Mouse (Mus musculus): ENCODE measurements around the gene Jmjd8.
"Not testable (repeated sequence)": the region's sequence is repeated elsewhere in the genome, so short reads cannot be mapped to it uniquely, and the experiment has no call there.

Gene Jmjd8

DNA sequence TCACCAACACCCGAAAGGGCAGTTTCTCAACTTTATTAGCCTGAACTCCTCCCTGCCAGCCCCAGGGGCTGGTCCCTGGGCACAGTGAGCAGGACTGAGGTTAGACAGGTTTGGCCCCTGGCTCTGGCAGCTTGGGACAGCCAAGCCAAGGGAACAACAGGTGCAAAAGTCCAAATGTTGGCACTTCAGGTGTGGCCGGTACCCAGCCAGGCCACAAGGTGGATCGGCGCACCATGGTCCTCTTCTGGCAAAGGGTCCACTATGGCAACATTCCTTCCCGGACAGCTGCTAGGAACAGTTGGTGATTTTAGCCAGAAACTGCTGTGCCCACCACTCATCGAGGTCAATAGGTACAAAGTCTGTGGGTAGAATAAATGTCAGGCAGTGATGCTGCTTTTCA lies 35.0 kb downstream of the Jmjd8 start:
- no peak for DNase-seq

DNA sequence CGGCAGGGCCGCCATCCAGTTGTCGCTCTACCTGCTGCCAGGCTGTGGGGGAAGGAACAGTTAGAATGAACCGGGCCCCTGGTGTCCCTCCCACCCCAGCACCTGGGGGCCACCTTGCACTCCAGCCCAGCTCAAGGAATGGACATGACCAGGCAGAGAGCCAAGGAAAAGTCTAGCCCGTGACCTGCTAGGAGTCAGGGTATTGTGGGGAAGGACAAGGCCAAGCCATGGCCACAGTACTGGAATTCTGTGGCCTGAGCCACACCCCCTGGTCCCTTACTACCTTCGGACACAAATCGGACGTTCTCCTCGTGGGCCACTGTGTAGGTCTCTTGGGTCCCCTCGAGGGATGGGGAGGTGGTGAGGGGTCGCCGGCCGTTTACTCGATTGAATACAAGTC lies 35.6 kb downstream of the Jmjd8 start:
- DNase-seq = no peak

GRCm38 (mm10) chr17:25865288-25865687 lies 36.6 kb downstream of the Jmjd8 start:
- DNase-seq = no peak

DNA sequence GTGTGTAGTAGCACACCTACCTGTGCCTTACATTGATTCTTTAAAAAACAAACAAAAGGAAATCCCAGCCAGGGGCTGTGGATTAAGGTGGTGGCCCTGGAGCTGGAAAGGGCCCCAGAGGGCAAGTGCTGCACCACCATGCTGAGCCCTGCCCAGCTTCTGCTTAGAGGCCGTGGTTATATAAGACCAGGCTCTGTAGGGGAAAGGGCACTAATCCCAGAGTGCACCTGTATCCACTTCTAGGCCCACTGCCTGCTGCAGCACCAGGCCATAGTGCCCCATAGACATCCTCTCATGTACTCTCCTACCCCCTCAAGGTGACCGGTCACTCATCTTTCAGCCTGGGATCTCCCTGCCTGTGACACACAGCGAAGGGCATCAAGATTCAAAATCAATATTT lies 37.5 kb downstream of the Jmjd8 start:
- DNase-seq = no peak

DNA sequence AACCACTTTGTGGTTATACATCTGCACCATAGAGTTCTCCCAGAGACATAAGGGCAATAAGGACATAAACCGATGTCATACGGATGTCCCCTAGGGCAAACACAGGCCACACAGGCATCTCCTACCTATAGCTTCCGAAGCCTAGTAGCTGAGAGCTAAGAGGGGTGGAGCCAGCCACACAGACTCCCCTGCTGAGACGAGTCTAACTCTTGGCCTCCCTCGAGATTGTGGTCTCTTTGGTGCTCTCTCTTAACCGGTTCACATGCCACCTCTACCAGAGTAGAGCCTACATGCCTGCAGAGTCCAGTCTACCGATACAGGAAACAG lies 38.8 kb downstream of the Jmjd8 start:
- DNase-seq = no peak

DNA sequence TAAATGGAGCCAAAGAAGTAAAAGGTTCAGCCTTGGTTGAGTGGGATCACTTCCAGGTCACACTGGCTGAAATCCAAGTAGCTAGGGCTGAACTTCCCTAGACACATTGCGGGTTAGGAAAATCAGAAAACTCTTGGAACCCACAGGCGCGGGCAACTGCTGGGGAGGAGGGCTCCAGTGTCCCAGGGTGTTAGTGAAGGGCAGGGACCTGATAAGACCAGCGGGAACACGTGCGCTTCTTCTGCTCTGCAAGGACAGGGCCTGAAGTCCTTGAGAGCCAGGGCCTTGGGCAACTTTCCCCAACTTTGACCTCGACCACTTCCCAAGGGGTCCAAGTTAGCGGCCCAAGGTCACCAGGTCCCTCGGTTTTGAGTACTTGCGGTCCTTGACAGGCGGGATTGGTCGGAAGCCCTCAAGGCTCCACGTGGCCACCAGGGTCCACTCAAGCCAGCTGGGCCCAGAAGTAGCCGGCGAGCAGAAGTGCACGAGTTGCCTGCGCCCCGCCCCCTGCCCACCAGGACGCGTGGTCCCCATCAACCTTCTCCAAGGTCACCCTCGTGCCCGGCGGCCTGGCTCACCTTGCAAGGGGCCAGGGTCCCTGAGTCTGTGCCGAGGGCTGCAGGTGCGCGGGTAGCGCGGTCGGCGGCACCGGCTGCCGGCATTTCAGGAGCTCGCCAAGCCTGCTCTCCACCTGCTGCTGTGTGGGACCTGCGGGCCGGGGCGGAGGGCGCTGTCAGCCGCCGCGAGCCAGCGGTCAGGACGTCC lies 39.4 kb downstream of the Jmjd8 start:
- peak; percentile 44 for DNase-seq

DNA sequence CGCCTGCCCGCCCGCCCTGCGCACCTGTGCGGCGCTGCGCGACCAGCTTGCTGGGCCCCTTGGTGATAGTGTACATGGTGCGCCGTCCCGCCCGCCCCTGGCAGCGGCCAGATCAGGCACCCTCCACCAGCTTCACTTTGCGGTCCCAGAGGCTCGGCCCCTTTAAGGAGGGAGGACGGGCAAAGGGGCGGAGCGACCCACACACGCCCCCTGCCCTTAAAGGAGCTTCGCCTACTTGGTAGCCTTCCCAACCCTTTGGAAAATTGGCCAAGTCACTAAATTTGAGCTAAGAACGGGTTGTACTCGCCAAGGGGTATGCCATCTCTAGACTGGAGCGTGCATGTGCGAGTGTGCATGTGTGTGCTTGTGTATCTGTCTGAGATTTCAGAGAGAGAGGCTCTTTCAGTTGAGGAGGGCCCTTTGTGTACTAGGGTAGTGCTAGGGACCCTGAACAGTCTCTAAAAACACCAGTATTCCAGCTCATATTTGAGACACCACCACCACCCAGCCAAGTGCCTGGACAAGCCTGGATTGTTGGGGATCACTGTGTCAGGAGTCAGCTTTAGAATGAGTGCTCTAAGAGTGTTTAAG lies 40.0 kb downstream of the Jmjd8 start, which contains the start of gene Mcrip2:
Mcrip2 (minus strand) TSS at position 164 of the 591 bp plus-strand sequence.
- peak; percentile 70 for DNase-seq

- no peak for DNase-seq
Measured at GRCm38 (mm10) chr17:25869498-25869897, 40.8 kb downstream of the Jmjd8 start.

GRCm38 (mm10) chr17:25869954-25870353 lies 41.3 kb downstream of the Jmjd8 start:
- no peak for DNase-seq

GRCm38 (mm10) chr17:25871566-25871965 lies 42.9 kb downstream of the Jmjd8 start:
- not testable (repeated sequence) for DNase-seq

DNA sequence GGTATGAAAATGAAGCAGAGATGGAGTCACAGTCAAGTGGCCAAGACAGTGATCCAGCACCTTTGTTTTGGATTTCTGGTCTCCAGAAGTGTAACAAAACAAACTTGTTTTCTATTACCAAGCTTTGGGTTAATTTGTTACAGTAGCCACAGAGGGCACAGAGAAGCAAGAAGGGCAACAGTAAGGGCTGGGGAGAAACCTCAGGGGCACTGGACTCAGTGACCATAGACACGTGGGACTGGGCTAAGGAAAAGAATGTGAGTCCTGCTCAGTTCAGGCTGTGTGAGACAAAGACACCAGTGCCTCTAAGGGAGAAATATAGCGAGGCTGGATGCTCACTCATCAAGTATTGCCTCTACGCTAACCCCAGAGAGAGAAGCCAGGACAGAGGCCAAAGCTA lies 44.0 kb downstream of the Jmjd8 start:
- no peak for DNase-seq

GRCm38 (mm10) chr17:25873405-25874147 lies 44.9 kb downstream of the Jmjd8 start:
- no peak for DNase-seq

- DNase-seq = no peak
Measured at GRCm38 (mm10) chr17:25874148-25874720, 45.6 kb downstream of the Jmjd8 start.

DNA sequence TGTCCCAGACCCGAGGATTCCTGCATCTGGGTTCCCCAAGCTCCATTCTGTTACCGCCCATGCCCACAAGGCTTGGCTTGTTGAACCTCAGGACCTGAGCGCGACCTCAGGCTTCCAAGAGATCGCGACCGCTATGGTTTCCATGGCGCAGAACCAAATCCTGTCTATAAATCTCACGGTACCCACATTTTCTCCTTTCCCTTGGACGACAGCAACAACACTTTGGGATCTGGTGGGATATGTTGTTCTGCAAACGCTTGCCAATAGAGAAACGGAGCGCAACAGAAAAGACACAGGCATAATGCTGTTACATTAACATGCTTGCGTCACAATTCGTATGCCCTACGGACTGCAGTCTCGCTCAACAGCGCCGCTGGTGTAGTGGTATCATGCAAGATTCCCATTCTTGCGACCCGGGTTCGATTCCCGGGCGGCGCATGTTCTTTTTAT lies 46.1 kb downstream of the Jmjd8 start, which contains the start of gene Mettl26:
Mettl26 (plus strand) TSS at position 354 of the 450 bp plus-strand sequence.
- peak; percentile 99 for DNase-seq

GRCm38 (mm10) chr17:25875171-25876136 lies 46.8 kb downstream of the Jmjd8 start:
- DNase-seq = peak; percentile 88

- no peak for DNase-seq
Measured at GRCm38 (mm10) chr17:25876347-25876915, 47.8 kb downstream of the Jmjd8 start.

- no peak for DNase-seq
Measured at GRCm38 (mm10) chr17:25877025-25877424, 48.4 kb downstream of the Jmjd8 start.

GRCm38 (mm10) chr17:25877741-25878610 lies 49.3 kb downstream of the Jmjd8 start:
- peak; percentile 34 for DNase-seq

DNA sequence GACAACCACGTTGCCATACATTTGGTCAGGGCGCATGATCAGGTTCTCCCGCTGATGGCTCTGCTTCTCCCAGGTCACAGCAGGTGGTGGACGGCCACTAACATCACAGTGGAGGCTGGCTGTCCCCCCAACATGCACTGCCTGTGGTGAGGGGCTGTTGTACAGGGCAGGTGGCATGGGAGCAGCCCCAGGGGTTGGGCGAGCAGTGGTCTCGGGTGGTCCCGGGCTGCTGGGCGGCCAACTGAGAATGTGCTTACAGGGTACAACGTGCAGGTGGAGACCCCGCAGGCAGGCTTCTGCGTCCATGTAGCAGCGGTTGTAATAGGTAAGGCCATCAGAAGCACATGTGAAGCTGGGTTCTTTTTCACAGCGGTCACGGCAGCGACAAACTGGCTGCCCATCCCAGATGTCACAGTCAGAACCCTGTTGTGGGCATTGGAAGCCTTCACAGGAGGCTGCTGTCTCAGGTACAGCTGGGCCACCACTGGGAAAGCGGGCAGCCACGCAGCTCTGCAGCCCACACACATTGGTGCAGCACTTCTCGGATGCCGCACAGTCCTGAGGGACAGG lies 50.0 kb downstream of the Jmjd8 start:
- DNase-seq = no peak

GRCm38 (mm10) chr17:25879261-25879660 lies 50.6 kb downstream of the Jmjd8 start:
- peak; percentile 48 for DNase-seq

Measured in right cerebral cortex, postnatal 4 days (tissue).